Mouse (Mus musculus): ENCODE measurements at regions not wholly inside any gene's neighbourhood (a gene's known extent, or its start where the extent isn't known, plus 50 kb on each side); places are given as distances from the start of the nearest gene placed in this dataset.
A peak's percentile ranks its signal among the peaks of the same experiment; 100 is the strongest.

GRCm38 (mm10) chr2:78716157-78716798, 151.6 kb upstream of the Ube2e3 start:
- WGBS: 44% methylated on average over 7 of the region's 7 CpGs
- H3K9me3 ChIP-seq (ENCODE audit: low read depth, low read length): no peaks in the 10 kb centered on the region

GRCm38 (mm10) chr2:78694851-78695250, 173.1 kb upstream of the Ube2e3 start:
- Histone ChIP-seq H3K4me2 (no peak overlapping the region), H3K4me1 (ENCODE audit: insufficient read depth) (no peaks in the 10 kb centered on the region), H3K27me3 (ENCODE audit: insufficient read depth, low read length) (no peaks in the 10 kb centered on the region), H3K36me3 (ENCODE audit: insufficient read depth) (no peaks in the 10 kb centered on the region), H3K4me3 (ENCODE audit: low read depth, low read length) (no peak overlapping the region), H3K9me3 (ENCODE audit: low read depth, low read length) (no peaks in the 10 kb centered on the region), H3K9ac (no peak overlapping the region), H3K27ac (ENCODE audit: low read depth) (no peak overlapping the region)
- ATAC-seq (ENCODE audit: insufficient read depth) (no peak), DNase-seq (no peak)
- no peak for TF ChIP-seq CTCF (IDR thresholded peaks at IDR 0.05; ENCODE audit: low read depth)
- WGBS: 80% methylated on average over 6 of the region's 6 CpGs

More at GRCm38 (mm10) chr2:78716157-78716798, 151.6 kb upstream of the Ube2e3 start:
- ATAC-seq (ENCODE audit: insufficient read depth) (0 out of 2 replicates have a peak, but pooled peaks have one; percentile 24), DNase-seq (no peak)
- Histone ChIP-seq H3K4me1 (ENCODE audit: insufficient read depth) (no peaks in the 10 kb centered on the region), H3K27ac (ENCODE audit: low read depth) (no peak overlapping the region), H3K9ac (no peak overlapping the region), H3K27me3 (ENCODE audit: insufficient read depth, low read length) (no peaks in the 10 kb centered on the region), H3K4me3 (ENCODE audit: low read depth, low read length) (no peak overlapping the region), H3K4me2 (no peak overlapping the region), H3K36me3 (ENCODE audit: insufficient read depth) (no peaks in the 10 kb centered on the region)
- TF ChIP-seq CTCF (IDR thresholded peaks at IDR 0.05; ENCODE audit: low read depth): no peak

- ATAC-seq (ENCODE audit: insufficient read depth): no peak
- TF ChIP-seq CTCF (IDR thresholded peaks at IDR 0.05; ENCODE audit: low read depth): no peak
- Histone ChIP-seq H3K9ac (no peak overlapping the region), H3K4me3 (ENCODE audit: low read depth, low read length) (no peak overlapping the region), H3K27me3 (ENCODE audit: insufficient read depth, low read length) (no peaks in the 10 kb centered on the region), H3K27ac (ENCODE audit: low read depth) (no peak overlapping the region), H3K4me2 (no peak overlapping the region), H3K36me3 (ENCODE audit: insufficient read depth) (no peaks in the 10 kb centered on the region), H3K4me1 (ENCODE audit: insufficient read depth) (no peaks in the 10 kb centered on the region), H3K9me3 (ENCODE audit: low read depth, low read length) (no peaks in the 10 kb centered on the region)
- DNase-seq: peak; percentile 6
- WGBS: 77% methylated on average over 2 of the region's 2 CpGs
Measured at GRCm38 (mm10) chr2:78656668-78657067, 211.3 kb upstream of the Ube2e3 start.

- no peaks in the 10 kb centered on the region for H3K36me3 ChIP-seq (ENCODE audit: insufficient read depth)
- no peak overlapping the region for H3K4me3 ChIP-seq (ENCODE audit: low read depth, low read length)
- no peak overlapping the region for H3K27ac ChIP-seq (ENCODE audit: low read depth)
- no peaks in the 10 kb centered on the region for H3K4me1 ChIP-seq (ENCODE audit: insufficient read depth)
- TF ChIP-seq CTCF (IDR thresholded peaks at IDR 0.05; ENCODE audit: low read depth): no peak
- H3K27me3 ChIP-seq (ENCODE audit: insufficient read depth, low read length): no peaks in the 10 kb centered on the region
- H3K9me3 ChIP-seq (ENCODE audit: low read depth, low read length): no peaks in the 10 kb centered on the region
- no peak for ATAC-seq (ENCODE audit: insufficient read depth)
- WGBS: 68% methylated on average over 7 of the region's 7 CpGs
- H3K9ac ChIP-seq: no peak overlapping the region
- no peak overlapping the region for H3K4me2 ChIP-seq
- DNase-seq: peak; percentile 15
Measured at GRCm38 (mm10) chr2:78655156-78655855, 212.6 kb upstream of the Ube2e3 start.

- Histone ChIP-seq H3K9ac (no peak overlapping the region), H3K4me2 (no peak overlapping the region), H3K9me3 (ENCODE audit: low read depth, low read length) (no peaks in the 10 kb centered on the region), H3K4me3 (ENCODE audit: low read depth, low read length) (no peak overlapping the region), H3K4me1 (ENCODE audit: insufficient read depth) (no peaks in the 10 kb centered on the region), H3K27me3 (ENCODE audit: insufficient read depth, low read length) (no peaks in the 10 kb centered on the region), H3K36me3 (ENCODE audit: insufficient read depth) (no peaks in the 10 kb centered on the region), H3K27ac (ENCODE audit: low read depth) (no peak overlapping the region)
- no peak for TF ChIP-seq CTCF (IDR thresholded peaks at IDR 0.05; ENCODE audit: low read depth)
- ATAC-seq (ENCODE audit: insufficient read depth): peak; percentile 54; the same call in 1 of the 2 replicates
- peak; percentile 47 for DNase-seq
- WGBS: 18% methylated on average over 2 of the region's 2 CpGs
Measured at GRCm38 (mm10) chr2:78651549-78651948, 216.4 kb upstream of the Ube2e3 start.

GRCm38 (mm10) chr2:78640361-78640760, 227.6 kb upstream of the Ube2e3 start:
- Histone ChIP-seq H3K4me3 (ENCODE audit: low read depth, low read length) (no peak overlapping the region), H3K27ac (ENCODE audit: low read depth) (no peak overlapping the region), H3K9ac (no peak overlapping the region), H3K4me1 (ENCODE audit: insufficient read depth) (no peaks in the 10 kb centered on the region), H3K9me3 (ENCODE audit: low read depth, low read length) (no peaks in the 10 kb centered on the region), H3K4me2 (no peak overlapping the region), H3K36me3 (ENCODE audit: insufficient read depth) (no peaks in the 10 kb centered on the region), H3K27me3 (ENCODE audit: insufficient read depth, low read length) (no peaks in the 10 kb centered on the region)
- ATAC-seq (ENCODE audit: insufficient read depth) (no peak), DNase-seq (no peak)
- WGBS: 68% methylated on average over 6 of the region's 6 CpGs
- TF ChIP-seq CTCF (IDR thresholded peaks at IDR 0.05; ENCODE audit: low read depth): no peak

GRCm38 (mm10) chr2:78625264-78625663, 242.7 kb upstream of the Ube2e3 start:
- Histone ChIP-seq H3K36me3 (ENCODE audit: insufficient read depth) (no peaks in the 10 kb centered on the region), H3K9ac (no peak overlapping the region), H3K4me2 (no peak overlapping the region), H3K27me3 (ENCODE audit: insufficient read depth, low read length) (no peaks in the 10 kb centered on the region), H3K27ac (ENCODE audit: low read depth) (no peak overlapping the region), H3K9me3 (ENCODE audit: low read depth, low read length) (no peaks in the 10 kb centered on the region), H3K4me1 (ENCODE audit: insufficient read depth) (no peaks in the 10 kb centered on the region), H3K4me3 (ENCODE audit: low read depth, low read length) (no peak overlapping the region)
- ATAC-seq (ENCODE audit: insufficient read depth): no peak
- no peak for DNase-seq
- WGBS: 76% methylated on average over 4 of the region's 4 CpGs
- TF ChIP-seq CTCF (IDR thresholded peaks at IDR 0.05; ENCODE audit: low read depth): no peak
